Mouse (Mus musculus): Measurements from ENCODE around the gene Capns1. TPM values are rescaled to one million over a fixed set of nuclear protein-coding genes. Genes with fewer than 3 reads are reported as not detected.

Gene Capns1
- polyA plus RNA-seq, 1 experiment from 2014 or later = 106 TPM

DNA sequence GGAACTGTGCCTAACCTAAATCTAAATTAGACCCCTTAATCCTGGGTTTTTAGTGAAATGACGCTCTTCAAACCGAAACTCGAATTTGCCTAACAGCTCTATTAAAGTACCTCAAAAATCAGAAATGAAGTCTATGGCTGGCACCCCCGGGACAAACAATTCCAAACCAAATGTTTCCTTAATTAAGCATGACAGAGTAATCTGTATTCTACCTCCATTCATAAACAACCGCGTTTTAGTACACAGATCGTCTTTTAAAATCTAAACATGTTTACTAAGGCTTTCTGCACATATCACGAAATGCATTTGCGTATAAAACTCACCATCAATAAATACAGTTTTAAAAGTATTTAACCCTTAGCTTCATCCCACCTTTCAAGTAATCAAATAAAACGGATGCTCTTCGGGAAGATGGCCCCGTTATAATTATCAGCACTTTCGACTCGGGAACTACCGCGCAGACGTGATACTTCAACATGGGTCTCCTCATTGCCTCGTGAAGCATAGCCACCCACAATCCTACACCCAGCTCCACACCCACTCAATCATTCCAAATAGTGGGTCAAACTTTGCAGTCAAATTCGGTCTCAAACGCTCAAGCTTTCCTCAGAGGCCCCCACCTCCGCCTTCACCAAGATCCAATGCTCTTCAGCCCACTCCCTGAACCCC is 29.6 kb downstream of the Capns1 start:
- whole genome bisulfite sequencing = 2% methylated on average over 21 of the region's 21 CpGs
- Histone ChIP-seq H3K36me3 (peaks cover 24% of the 10 kb centered on the region), H3K9me3 (0 out of 2 replicates have a peak, but pooled peaks cover 4% of the 10 kb centered on the region), H3K27ac (peak overlapping the region; percentile 81), H3K27me3 (replicated peaks) (no peaks in the 10 kb centered on the region), H3K9ac (peak overlapping the region; percentile 46), H3K4me2 (peak overlapping the region; percentile 62), H3K4me1 (0 out of 2 replicates have a peak, but pooled peaks cover 6% of the 10 kb centered on the region), H3K4me3 (replicated peaks) (peak overlapping the region; percentile 60)
- peak; percentile 6; the same call in 1 of the 2 replicates for ATAC-seq (ENCODE audit: insufficient read depth, low FRiP score, low read depth)

DNA sequence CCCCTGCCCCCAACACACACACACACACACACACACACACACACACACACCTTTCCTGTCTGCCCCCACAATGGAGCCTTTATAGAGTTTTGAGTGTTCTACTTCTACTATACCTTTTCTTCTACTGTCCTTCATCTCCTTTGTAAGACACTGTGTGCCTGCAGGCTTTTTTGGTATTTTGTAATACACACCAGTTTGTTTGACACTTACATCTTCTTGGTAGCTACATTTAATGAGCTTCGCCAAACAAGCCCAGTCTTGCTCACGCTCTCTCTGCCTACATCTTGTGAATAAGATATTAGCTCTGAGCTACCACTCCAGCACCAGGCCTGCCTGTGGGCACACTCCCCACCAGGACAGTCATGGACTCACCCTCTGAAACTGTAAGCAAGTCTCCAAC is 33.9 kb downstream of the Capns1 start:
- no peak for ATAC-seq (ENCODE audit: insufficient read depth, low FRiP score, low read depth)
- H3K4me3 ChIP-seq (replicated peaks) = no peak overlapping the region
- WGBS = 99% methylated on average over 2 of the region's 2 CpGs
- no peak overlapping the region for H3K27ac ChIP-seq
- H3K4me1 ChIP-seq = no peaks in the 10 kb centered on the region
- H3K4me2 ChIP-seq = no peak overlapping the region
- no peaks in the 10 kb centered on the region for H3K27me3 ChIP-seq (replicated peaks)
- peaks cover 64% of the 10 kb centered on the region for H3K36me3 ChIP-seq
- H3K9ac ChIP-seq = no peak overlapping the region
- peaks cover 23% of the 10 kb centered on the region; the same call in 1 of the 2 replicates for H3K9me3 ChIP-seq

DNA sequence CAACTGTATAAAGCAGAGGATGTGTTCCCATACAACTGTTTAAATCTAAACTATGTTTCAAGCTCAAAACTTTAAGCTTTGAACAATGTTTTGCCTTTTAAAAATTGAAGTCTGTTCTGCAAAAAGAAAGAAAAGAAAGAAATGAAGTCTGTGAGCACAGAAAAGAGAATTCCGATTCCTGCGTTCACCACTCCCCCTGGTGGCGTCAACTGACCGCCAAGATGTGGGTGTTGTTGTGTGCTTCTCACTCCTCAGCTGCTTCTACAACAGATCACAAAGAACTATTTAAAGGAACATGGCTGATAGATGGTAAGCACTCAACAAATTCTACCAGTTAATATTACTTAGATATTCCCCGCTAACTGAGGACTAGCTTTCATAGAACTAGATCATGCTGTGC is 35.5 kb downstream of the Capns1 start:
- 97% methylated on average over 5 of the region's 5 CpGs for WGBS
- no peak for ATAC-seq (ENCODE audit: insufficient read depth, low FRiP score, low read depth)
- Histone ChIP-seq H3K27me3 (replicated peaks) (no peaks in the 10 kb centered on the region), H3K9me3 (peaks cover 32% of the 10 kb centered on the region), H3K4me1 (no peaks in the 10 kb centered on the region), H3K4me2 (no peak overlapping the region), H3K9ac (no peak overlapping the region), H3K4me3 (replicated peaks) (no peak overlapping the region), H3K27ac (no peak overlapping the region), H3K36me3 (peaks cover 80% of the 10 kb centered on the region)

DNA sequence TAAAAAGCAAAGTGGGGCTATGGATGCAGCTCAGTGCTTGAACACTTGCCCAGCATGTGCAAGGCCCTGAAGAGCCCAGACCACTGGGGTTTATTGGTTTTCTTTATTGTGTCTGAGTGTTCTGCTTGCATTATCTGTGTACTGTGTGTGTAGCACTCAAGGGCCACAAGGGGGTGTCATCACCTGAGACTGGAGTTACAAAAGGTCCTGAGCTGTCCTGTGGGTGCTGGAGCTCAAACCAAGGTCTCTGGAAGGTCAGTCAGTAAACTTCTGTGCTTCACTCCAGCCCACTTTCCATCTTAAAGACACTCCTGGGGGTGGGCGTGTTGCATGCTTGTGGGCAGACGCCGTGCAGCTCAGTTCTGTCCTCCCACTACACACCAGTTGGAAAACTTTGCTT is 43.1 kb downstream of the Capns1 start:
- Histone ChIP-seq H3K4me2 (no peak overlapping the region), H3K4me3 (replicated peaks) (no peak overlapping the region), H3K4me1 (no peaks in the 10 kb centered on the region), H3K27me3 (replicated peaks) (no peaks in the 10 kb centered on the region), H3K9ac (no peak overlapping the region), H3K27ac (no peak overlapping the region), H3K36me3 (peaks cover 59% of the 10 kb centered on the region), H3K9me3 (peaks cover 37% of the 10 kb centered on the region)
- WGBS = 100% methylated on average over 3 of the region's 3 CpGs
- ATAC-seq (ENCODE audit: insufficient read depth, low FRiP score, low read depth) = no peak

DNA sequence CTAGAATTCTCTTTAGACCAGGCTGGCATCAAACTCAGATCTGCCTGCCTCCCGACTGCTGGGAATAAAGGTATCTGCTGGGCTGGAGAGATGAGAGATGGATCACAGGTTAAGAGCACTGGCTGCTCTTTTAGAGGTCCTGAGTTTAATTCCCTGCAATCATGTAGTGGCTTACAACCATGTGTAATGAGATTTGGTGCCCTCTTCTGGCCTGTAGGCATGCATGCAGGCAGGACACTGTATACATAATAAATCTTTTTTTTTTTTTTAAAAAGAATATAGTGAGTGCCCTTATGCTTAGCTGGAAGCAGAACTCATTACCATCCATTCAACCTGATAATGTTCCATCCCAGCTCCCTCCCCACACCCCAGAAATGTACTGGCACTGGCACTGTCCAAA is 44.6 kb downstream of the Capns1 start:
- Histone ChIP-seq H3K27ac (no peak overlapping the region), H3K4me2 (no peak overlapping the region), H3K4me1 (no peaks in the 10 kb centered on the region), H3K9me3 (peaks cover 27% of the 10 kb centered on the region; the same call in 1 of the 2 replicates), H3K9ac (no peak overlapping the region), H3K4me3 (replicated peaks) (no peak overlapping the region), H3K27me3 (replicated peaks) (no peaks in the 10 kb centered on the region), H3K36me3 (peaks cover 51% of the 10 kb centered on the region)
- ATAC-seq (ENCODE audit: insufficient read depth, low FRiP score, low read depth) = no peak
- whole genome bisulfite sequencing = 95% methylated on average over 1 of the region's 1 CpGs

DNA sequence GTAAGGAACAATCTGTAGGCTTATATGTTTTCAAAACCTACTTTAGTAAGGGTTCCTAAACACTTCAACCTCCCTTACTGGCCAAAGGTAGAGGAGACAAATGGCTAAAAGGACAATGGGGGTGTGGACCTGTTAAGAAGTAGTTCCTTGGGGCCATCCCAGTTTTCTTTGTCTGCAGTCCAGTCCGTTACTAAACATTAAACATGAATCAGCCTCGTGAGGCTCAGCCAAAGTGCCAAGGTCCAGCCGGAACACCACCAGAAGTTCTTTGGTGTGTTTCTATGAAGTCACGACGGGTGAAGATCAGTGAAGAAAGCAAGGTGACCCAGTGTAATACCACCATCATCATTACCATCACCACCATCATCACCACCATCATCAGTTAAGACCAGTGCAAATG is 51.6 kb downstream of the Capns1 start:
- 89% methylated on average over 5 of the region's 5 CpGs for WGBS
- ATAC-seq (ENCODE audit: insufficient read depth, low FRiP score, low read depth) = no peak
- Histone ChIP-seq H3K4me3 (replicated peaks) (no peak overlapping the region), H3K4me1 (peaks cover 3% of the 10 kb centered on the region; the same call in 1 of the 2 replicates), H3K27ac (no peak overlapping the region), H3K27me3 (replicated peaks) (no peaks in the 10 kb centered on the region), H3K4me2 (no peak overlapping the region), H3K9ac (no peak overlapping the region), H3K36me3 (peaks cover 21% of the 10 kb centered on the region), H3K9me3 (peaks cover 7% of the 10 kb centered on the region)

DNA sequence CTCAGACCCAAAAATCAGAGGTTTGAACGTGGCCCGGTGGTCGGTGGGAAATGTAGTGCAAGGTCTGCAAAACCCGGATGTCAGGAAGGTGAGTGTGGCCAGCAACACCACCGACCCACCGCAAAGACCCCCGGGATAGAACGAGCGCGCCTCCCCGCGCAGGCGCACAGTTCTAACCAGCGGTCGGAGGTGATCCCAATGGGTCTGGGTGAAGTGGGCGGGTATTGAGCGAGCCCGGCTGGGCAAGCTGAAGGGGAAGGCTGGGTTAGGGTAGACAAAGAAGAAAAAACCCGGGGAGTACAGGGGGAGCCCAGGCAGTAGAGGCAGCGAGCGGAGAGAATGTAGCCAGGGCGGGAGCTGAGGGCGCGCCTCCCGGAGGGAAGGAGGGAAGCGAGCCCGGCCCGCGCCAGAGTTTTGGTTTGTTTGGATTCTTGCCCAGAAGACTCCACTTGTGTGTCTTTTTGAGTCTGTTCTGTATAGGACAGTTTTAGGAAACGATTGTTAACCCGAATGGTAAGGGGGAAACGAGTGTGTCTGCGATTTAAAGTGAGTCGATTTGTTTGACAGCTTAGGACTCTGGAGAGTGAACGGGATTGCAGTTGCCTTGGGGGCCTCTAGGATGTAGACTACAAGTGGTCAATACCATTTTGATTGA is 54.9 kb downstream of the Capns1 start:
- Histone ChIP-seq H3K27me3 (replicated peaks) (no peaks in the 10 kb centered on the region), H3K9me3 (no peaks in the 10 kb centered on the region; the same call in 1 of the 2 replicates), H3K4me1 (peaks cover 3% of the 10 kb centered on the region; the same call in 1 of the 2 replicates), H3K9ac (peak overlapping the region; percentile 44; the same call in 1 of the 2 replicates), H3K4me3 (replicated peaks) (peak overlapping the region; percentile 57), H3K27ac (peak overlapping the region; percentile 89), H3K36me3 (peaks cover 16% of the 10 kb centered on the region), H3K4me2 (peak overlapping the region; percentile 78)
- ATAC-seq (ENCODE audit: insufficient read depth, low FRiP score, low read depth) = peak; percentile 90
- WGBS = 1% methylated on average over 35 of the region's 35 CpGs

DNA sequence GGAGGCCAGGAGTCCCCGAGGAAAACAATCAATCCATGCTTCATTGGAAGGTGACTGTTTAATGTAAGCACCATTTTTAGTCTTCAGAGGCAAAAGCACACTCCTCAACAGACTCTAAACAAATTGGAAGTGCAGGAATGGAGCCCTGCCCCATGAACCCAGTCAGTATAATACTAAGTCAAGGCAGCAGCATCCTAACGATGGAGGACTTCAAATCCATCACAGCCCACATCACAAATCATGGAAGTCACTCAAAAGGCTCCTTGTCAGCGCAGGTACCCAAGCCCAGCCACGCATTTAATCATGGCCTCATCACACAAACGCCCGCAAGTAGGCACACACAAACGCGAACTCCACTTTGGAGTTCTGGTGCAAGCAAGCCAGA is 55.4 kb downstream of the Capns1 start:
- Histone ChIP-seq H3K27ac (peak overlapping the region; percentile 89; the same call in 1 of the 2 replicates), H3K27me3 (replicated peaks) (no peaks in the 10 kb centered on the region), H3K9me3 (no peaks in the 10 kb centered on the region; the same call in 1 of the 2 replicates), H3K4me1 (peaks cover 3% of the 10 kb centered on the region; the same call in 1 of the 2 replicates), H3K4me2 (peak overlapping the region; percentile 78), H3K9ac (peak overlapping the region; percentile 19; the same call in 1 of the 2 replicates), H3K4me3 (replicated peaks) (peak overlapping the region; percentile 57), H3K36me3 (peaks cover 11% of the 10 kb centered on the region)
- WGBS = 7% methylated on average over 8 of the region's 8 CpGs
- 0 out of 2 replicates have a peak, but pooled peaks have one; percentile 14 for ATAC-seq (ENCODE audit: insufficient read depth, low FRiP score, low read depth)

Other genes with a start within 250 kb of the Capns1 start
- gene Zfp74, start 244.7 kb downstream of the Capns1 start, polyA plus RNA-seq (2015; fragmentation: Nextera tagmentation; extraction: Ambion mirVana) = 9.2 and 10.2 TPM in 2 replicates
- gene Zfp568, start 214.9 kb downstream of the Capns1 start, polyA plus RNA-seq (2015; fragmentation: Nextera tagmentation; extraction: Ambion mirVana) = 17.8 and 18.8 TPM in 2 replicates
- gene Zfp14, start 147.4 kb downstream of the Capns1 start, polyA plus RNA-seq (2015; fragmentation: Nextera tagmentation; extraction: Ambion mirVana) = 3.5 and 3.7 TPM in 2 replicates
- 4.1 and 4.7 TPM in 2 replicates for gene Zfp82, start 125.9 kb downstream of the Capns1 start, polyA plus RNA-seq (2015; fragmentation: Nextera tagmentation; extraction: Ambion mirVana)
- 1.3 and 1.6 TPM in 2 replicates for gene Gm26920, start 108.4 kb downstream of the Capns1 start, polyA plus RNA-seq (2015; fragmentation: Nextera tagmentation; extraction: Ambion mirVana)
- 6.7 and 8.3 TPM in 2 replicates for gene Zfp566, start 108.3 kb downstream of the Capns1 start, polyA plus RNA-seq (2015; fragmentation: Nextera tagmentation; extraction: Ambion mirVana)
- gene Zfp260, start 104.0 kb downstream of the Capns1 start, polyA plus RNA-seq (2015; fragmentation: Nextera tagmentation; extraction: Ambion mirVana) = 96.7 and 106 TPM in 2 replicates
- gene Zfp382, start 76.9 kb downstream of the Capns1 start, polyA plus RNA-seq (2015; fragmentation: Nextera tagmentation; extraction: Ambion mirVana) = 8.8 and 10.4 TPM in 2 replicates
- gene Zfp146, start 29.1 kb downstream of the Capns1 start, polyA plus RNA-seq (2015; fragmentation: Nextera tagmentation; extraction: Ambion mirVana) = 15.0 and 18.0 TPM in 2 replicates
- gene Cox7a1, start 14.7 kb downstream of the Capns1 start, polyA plus RNA-seq (2015; fragmentation: Nextera tagmentation; extraction: Ambion mirVana) = 13.8 and 22.0 TPM in 2 replicates
- 129 and 139 TPM in 2 replicates for gene Polr2i, start 33.1 kb upstream of the Capns1 start, polyA plus RNA-seq (2015; fragmentation: Nextera tagmentation; extraction: Ambion mirVana)
- 138 and 158 TPM in 2 replicates for gene Tbcb, start 33.5 kb upstream of the Capns1 start, polyA plus RNA-seq (2015; fragmentation: Nextera tagmentation; extraction: Ambion mirVana)
- not detected in 2 replicates for gene Ovol3, start 36.9 kb upstream of the Capns1 start, polyA plus RNA-seq (2015; fragmentation: Nextera tagmentation; extraction: Ambion mirVana)
- 0.62 and 0.65 TPM in 2 replicates for gene Thap8, start 81.3 kb upstream of the Capns1 start, polyA plus RNA-seq (2015; fragmentation: Nextera tagmentation; extraction: Ambion mirVana)
- gene Wdr62, start 81.6 kb upstream of the Capns1 start, polyA plus RNA-seq (2015; fragmentation: Nextera tagmentation; extraction: Ambion mirVana) = 5.3 and 6.5 TPM in 2 replicates
- gene Clip3, start 92.9 kb upstream of the Capns1 start, polyA plus RNA-seq (2015; fragmentation: Nextera tagmentation; extraction: Ambion mirVana) = 23.2 and 26.6 TPM in 2 replicates
- gene Alkbh6, start 109.9 kb upstream of the Capns1 start, polyA plus RNA-seq (2015; fragmentation: Nextera tagmentation; extraction: Ambion mirVana) = 63.2 and 72.3 TPM in 2 replicates
- 65.2 and 73.8 TPM in 2 replicates for gene Syne4, start 116.0 kb upstream of the Capns1 start, polyA plus RNA-seq (2015; fragmentation: Nextera tagmentation; extraction: Ambion mirVana)
- gene E130208F15Rik, start 122.9 kb upstream of the Capns1 start, polyA plus RNA-seq (2015; fragmentation: Nextera tagmentation; extraction: Ambion mirVana) = 2.4 and 2.6 TPM in 2 replicates
- 14.3 and 16.1 TPM in 2 replicates for gene Sdhaf1, start 125.1 kb upstream of the Capns1 start, polyA plus RNA-seq (2015; fragmentation: Nextera tagmentation; extraction: Ambion mirVana)
- 4.9 and 5.6 TPM in 2 replicates for gene Lrfn3, start 164.0 kb upstream of the Capns1 start, polyA plus RNA-seq (2015; fragmentation: Nextera tagmentation; extraction: Ambion mirVana)
- gene Tyrobp, start 214.9 kb upstream of the Capns1 start, polyA plus RNA-seq (2015; fragmentation: Nextera tagmentation; extraction: Ambion mirVana) = 71.6 and 84.5 TPM in 2 replicates
- 1.4 and 2.0 TPM in 2 replicates for gene Hcst, start 221.0 kb upstream of the Capns1 start, polyA plus RNA-seq (2015; fragmentation: Nextera tagmentation; extraction: Ambion mirVana)
- gene Nfkbid, start 222.9 kb upstream of the Capns1 start, polyA plus RNA-seq (2015; fragmentation: Nextera tagmentation; extraction: Ambion mirVana) = 2.5 and 2.6 TPM in 2 replicates
- 38.6 and 46.5 TPM in 2 replicates for gene Aplp1, start 246.7 kb upstream of the Capns1 start, polyA plus RNA-seq (2015; fragmentation: Nextera tagmentation; extraction: Ambion mirVana)